Mouse (Mus musculus) forebrain, embryonic 15.5 days (tissue): ENCODE measurements around the gene Vnn3. TPM values are rescaled to one million over a fixed set of nuclear protein-coding genes. Genes with fewer than 3 reads are reported as not detected.

Experiments used
- ATAC-seq: fragments of 200-750 bp; cut with Nextera tagmentation; replicated peaks from 2 replicates; pipeline ENCODE4 v1.8.0; 2017; ENCODE audit warnings: mild to moderate bottlenecking, moderate TSS enrichment, moderate library complexity
- H3K27ac ChIP-seq: fragments of 300-500 bp; sonication (generic); replicated peaks from 2 replicates; pipeline ENCODE4 v1.5.1; 2015; ENCODE audit warnings: mild to moderate bottlenecking, inconsistent platforms
- H3K27me3 ChIP-seq: fragments of 300-500 bp; sonication (generic); 2 replicates; pipeline ENCODE4 v1.6.1; 2015; ENCODE audit warnings: inconsistent platforms
- H3K36me3 ChIP-seq: fragments of 300-500 bp; sonication (generic); 2 replicates; pipeline ENCODE4 v1.6.1; 2015; ENCODE audit warnings: mild to moderate bottlenecking, inconsistent platforms
- H3K4me1 ChIP-seq: fragments of 300-500 bp; sonication (generic); 2 replicates; pipeline ENCODE4 v1.6.1; 2015; ENCODE audit warnings: inconsistent platforms
- H3K4me2 ChIP-seq: fragments of 300-500 bp; sonication (generic); replicated peaks from 2 replicates; pipeline ENCODE4 v1.6.1; 2015; ENCODE audit warnings: mild to moderate bottlenecking, inconsistent platforms
- H3K4me3 ChIP-seq: fragments of 300-500 bp; sonication (generic); 2 replicates; pipeline ENCODE4 v1.5.1; 2015; ENCODE audit warnings: mild to moderate bottlenecking, inconsistent platforms
- H3K9ac ChIP-seq: fragments of 300-500 bp; sonication (generic); replicated peaks from 2 replicates; pipeline ENCODE4 v1.6.1; 2015; ENCODE audit warnings: mild to moderate bottlenecking, inconsistent platforms
- H3K9me3 ChIP-seq: fragments of 300-500 bp; sonication (generic); 2 replicates; pipeline ENCODE4 v1.6.1; 2016; ENCODE audit warnings: inconsistent platforms
- WGBS: fragments of 180-500 bp; shearing (Covaris S2); methylation state at CpG from one replicate; pipeline ENCODE4 v1.1.7; 2015; ENCODE audit warnings: mixed read lengths; 5-methylcytosine and 5-hydroxymethylcytosine counted together
- polyA plus RNA-seq: library from polyadenylated mRNA; unstranded; fragments of >200 nt; fragmentation: Nextera tagmentation; extraction: Ambion mirVana; gene quantifications from 2 replicates; pipeline ENCODE4 v1.2.1, GENCODE M21; 2015

Vnn3 gene
- polyA plus RNA-seq, 1 experiment from 2014 or later = not detected

- Histone ChIP-seq H3K36me3 (no peaks in the 10 kb centered on the region), H3K9me3 (no peaks in the 10 kb centered on the region), H3K27me3 (no peaks in the 10 kb centered on the region), H3K4me2 (no peak overlapping the region), H3K4me3 (no peak overlapping the region), H3K27ac (no peak overlapping the region), H3K9ac (no peak overlapping the region), H3K4me1 (no peaks in the 10 kb centered on the region)
- ATAC-seq = peak; percentile 69
- 10% methylated on average over 3 of the region's 3 CpGs for WGBS
These were observed 49.9 kb downstream of the Vnn3 start for GRCm38 (mm10) chr10:23901119-23901518.

GRCm38 (mm10) chr10:23905661-23906060, 54.4 kb downstream of the Vnn3 start:
- no peaks in the 10 kb centered on the region for H3K9me3 ChIP-seq
- no peak for ATAC-seq
- no peaks in the 10 kb centered on the region for H3K36me3 ChIP-seq
- H3K4me2 ChIP-seq = no peak overlapping the region
- no peaks in the 10 kb centered on the region for H3K27me3 ChIP-seq
- no peaks in the 10 kb centered on the region for H3K4me1 ChIP-seq
- WGBS = 80% methylated on average over 1 of the region's 1 CpGs
- no peak overlapping the region for H3K9ac ChIP-seq
- H3K27ac ChIP-seq = no peak overlapping the region
- no peak overlapping the region for H3K4me3 ChIP-seq

Other genes with a start within 250 kb of the Vnn3 start
- gene Rps12, start 64.2 kb upstream of the Vnn3 start, polyA plus RNA-seq = 113 and 122 TPM in 2 replicates
- 15.8 and 16.5 TPM in 2 replicates for gene Slc18b1, start 54.5 kb upstream of the Vnn3 start, polyA plus RNA-seq
- gene Vnn1, start 43.2 kb downstream of the Vnn3 start, polyA plus RNA-seq = 0.13 and 0.19 TPM in 2 replicates
- gene Taar1, start 68.9 kb downstream of the Vnn3 start, polyA plus RNA-seq = not detected in 2 replicates
- gene Taar2, start 87.1 kb downstream of the Vnn3 start, polyA plus RNA-seq = not detected in 2 replicates
- not detected in 2 replicates for gene Taar3, start 98.1 kb downstream of the Vnn3 start, polyA plus RNA-seq
- not detected in 2 replicates for gene Taar4, start 109.0 kb downstream of the Vnn3 start, polyA plus RNA-seq
- gene Taar5, start 119.2 kb downstream of the Vnn3 start, polyA plus RNA-seq = not detected in 2 replicates
- gene Taar6, start 134.2 kb downstream of the Vnn3 start, polyA plus RNA-seq = not detected in 2 replicates
- gene Taar7a, start 142.0 kb downstream of the Vnn3 start, polyA plus RNA-seq = not detected in 2 replicates
- gene Taar7b, start 148.5 kb downstream of the Vnn3 start, polyA plus RNA-seq = not detected in 2 replicates
- gene Taar7d, start 175.8 kb downstream of the Vnn3 start, polyA plus RNA-seq = not detected in 2 replicates
- not detected in 2 replicates for gene Taar7e, start 186.2 kb downstream of the Vnn3 start, polyA plus RNA-seq
- gene Taar7f, start 198.0 kb downstream of the Vnn3 start, polyA plus RNA-seq = not detected in 2 replicates
- not detected in 2 replicates for gene Taar8a, start 225.0 kb downstream of the Vnn3 start, polyA plus RNA-seq
- not detected in 2 replicates for gene Taar8b, start 240.8 kb downstream of the Vnn3 start, polyA plus RNA-seq